Mouse (Mus musculus): ENCODE data around the gene Gpatch8.

Gpatch8 gene

DNA sequence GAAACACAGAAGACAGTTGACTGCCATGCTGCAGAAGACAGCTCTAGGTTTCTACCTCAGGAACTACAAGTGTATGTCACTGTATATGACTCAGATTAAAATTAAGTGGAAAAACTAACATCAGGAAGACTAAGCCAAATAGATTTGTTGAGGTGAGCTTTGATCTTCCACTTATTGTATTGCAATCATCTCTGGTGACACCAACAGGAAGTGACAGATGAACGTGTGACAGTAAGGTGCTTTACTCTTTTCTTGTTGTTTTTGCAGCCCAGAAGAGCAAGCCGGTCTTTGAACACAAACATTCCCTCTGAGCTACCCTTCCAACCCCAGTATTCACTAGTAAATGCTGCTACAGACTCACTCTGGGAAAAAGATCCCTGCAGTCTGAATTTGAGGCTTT is 59.5 kb downstream of the Gpatch8 start:
- DNase-seq (ENCODE audit: low read depth, low spot score): no peak

DNA sequence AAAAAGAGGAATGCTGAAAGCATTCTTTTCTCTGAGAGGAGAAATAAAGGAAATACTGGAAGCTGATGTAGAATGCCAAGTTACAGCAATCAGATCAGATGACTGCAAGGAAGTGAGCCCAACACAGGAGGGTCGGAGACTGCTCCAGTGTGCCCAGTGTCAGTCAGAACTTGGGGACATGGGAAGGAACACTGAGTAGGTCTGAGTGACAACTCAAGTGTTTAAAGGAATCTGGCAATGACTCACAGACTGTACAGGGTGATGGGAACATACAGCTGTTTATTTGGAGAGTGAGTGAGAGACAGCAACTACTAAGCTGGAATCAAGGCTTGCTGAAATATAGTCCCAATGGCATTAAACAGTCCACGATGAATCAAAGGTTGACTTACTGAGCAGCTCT is 60.0 kb downstream of the Gpatch8 start:
- no peak for DNase-seq (ENCODE audit: low read depth, low spot score)

DNA sequence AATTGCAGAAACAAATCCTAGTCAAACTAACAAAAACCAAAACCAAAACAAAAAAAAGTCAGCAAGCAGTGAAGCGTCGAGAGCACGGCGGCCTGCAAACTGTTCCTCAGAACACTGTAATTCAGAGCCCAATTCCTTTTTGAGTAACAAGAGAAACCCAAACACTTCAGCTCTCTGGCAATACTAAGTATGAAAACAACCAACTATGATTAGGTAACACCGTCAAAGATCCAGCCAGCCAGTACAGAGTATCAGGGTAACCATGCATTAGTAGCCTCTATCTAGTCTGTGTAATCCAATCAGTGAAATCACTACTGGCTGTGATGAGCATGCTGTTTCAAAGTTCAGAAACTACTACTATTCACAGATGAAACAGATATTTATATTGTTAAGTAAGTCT is 60.5 kb downstream of the Gpatch8 start:
- no peak for DNase-seq (ENCODE audit: low read depth, low spot score)

DNA sequence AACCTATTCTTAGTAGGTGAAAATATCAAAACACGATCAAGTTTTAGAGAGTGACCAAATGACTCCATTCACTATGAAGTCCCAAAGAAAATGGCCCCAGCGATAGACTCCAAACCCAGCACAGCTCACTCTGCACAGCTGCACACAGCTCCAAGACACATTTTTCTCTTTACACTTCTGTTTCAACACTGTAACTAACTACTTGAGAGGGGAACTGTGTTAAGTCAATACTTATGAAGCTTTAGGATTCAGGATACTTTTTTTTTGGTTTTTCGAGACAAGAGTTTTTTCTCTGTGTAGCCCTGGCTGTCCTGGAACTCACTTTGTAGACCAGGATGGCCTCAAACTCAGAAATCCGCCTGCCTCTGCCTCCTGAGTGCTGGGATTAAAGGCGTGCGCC is 61.1 kb downstream of the Gpatch8 start:
- no peak for DNase-seq (ENCODE audit: low read depth, low spot score)

GRCm38 (mm10) chr11:102494063-102494650 is 62.0 kb downstream of the Gpatch8 start:
- no peak for DNase-seq (ENCODE audit: low read depth, low spot score)

DNA sequence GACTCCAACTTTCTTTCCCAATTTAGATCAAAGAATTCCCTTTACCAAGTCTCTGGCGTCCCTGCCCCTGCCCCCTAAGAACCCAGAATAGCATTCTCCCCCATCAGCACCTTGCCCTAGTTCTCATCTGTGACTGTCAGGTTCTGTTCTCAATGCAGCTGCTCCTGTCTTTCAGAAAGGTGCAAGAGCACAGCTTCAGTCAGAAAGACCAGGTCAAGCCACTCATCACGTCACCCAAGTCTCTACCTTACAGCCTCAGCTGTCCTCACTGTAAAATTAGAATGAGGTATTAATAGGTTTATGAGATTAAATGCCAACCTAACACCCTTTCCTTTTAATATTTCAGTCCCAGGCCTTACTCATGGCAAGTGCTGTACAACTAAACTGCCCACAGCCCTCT is 63.0 kb downstream of the Gpatch8 start:
- no peak for DNase-seq (ENCODE audit: low read depth, low spot score)

DNA sequence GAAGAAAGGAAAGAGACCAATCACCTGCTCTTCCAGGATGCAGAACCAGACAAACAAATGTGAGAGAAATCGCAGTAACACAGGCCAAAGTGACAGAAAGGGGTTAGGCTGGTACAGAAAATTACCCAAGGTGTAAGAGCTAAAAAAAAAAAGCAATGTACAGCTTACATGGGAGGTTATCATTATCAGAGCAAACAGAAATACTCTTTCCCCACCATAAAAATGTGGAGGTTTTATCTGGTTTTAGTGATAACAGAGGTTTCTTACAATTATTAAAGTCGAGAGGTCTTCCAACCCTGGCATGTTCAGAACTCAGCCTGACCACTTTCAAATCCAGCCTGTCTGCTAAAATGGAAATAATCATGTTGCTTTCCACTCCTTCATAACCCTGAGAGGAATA is 68.3 kb downstream of the Gpatch8 start:
- DNase-seq (ENCODE audit: low read depth, low spot score): no peak

GRCm38 (mm10) chr11:102486733-102487386 is 69.3 kb downstream of the Gpatch8 start:
- DNase-seq (ENCODE audit: low read depth, low spot score): peak; percentile 76

GRCm38 (mm10) chr11:102481779-102482178 is 74.4 kb downstream of the Gpatch8 start:
- DNase-seq (ENCODE audit: low read depth, low spot score): no peak

- DNase-seq (ENCODE audit: low read depth, low spot score): no peak
Measured at GRCm38 (mm10) chr11:102480897-102481296, 75.3 kb downstream of the Gpatch8 start.

GRCm38 (mm10) chr11:102480111-102480510 is 76.1 kb downstream of the Gpatch8 start:
- DNase-seq (ENCODE audit: low read depth, low spot score): no peak

GRCm38 (mm10) chr11:102479581-102479980 is 76.6 kb downstream of the Gpatch8 start:
- DNase-seq (ENCODE audit: low read depth, low spot score): no peak

DNA sequence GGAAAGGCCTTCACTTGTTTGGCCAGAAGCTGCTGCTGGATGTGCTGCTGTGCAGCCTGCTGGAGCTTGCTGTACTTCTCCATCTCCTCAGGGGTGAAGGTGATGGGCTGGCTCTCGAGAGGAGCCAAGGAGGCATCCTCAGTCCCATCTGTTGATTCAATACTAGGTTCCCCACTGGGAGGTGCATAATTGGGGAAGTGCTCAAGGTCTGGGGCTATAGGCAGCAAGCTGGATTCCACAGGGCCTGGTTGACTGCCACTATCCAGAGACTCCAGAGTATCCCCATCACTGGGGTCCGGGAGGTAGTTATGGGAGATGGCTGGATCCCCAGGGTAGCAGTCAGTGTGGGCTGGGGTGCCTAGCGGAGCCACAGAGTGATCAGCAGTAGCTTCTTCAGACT is 77.5 kb downstream of the Gpatch8 start:
- no peak for DNase-seq (ENCODE audit: low read depth, low spot score)

- no peak for DNase-seq (ENCODE audit: low read depth, low spot score)
Measured at GRCm38 (mm10) chr11:102475027-102475426, 81.2 kb downstream of the Gpatch8 start.

DNA sequence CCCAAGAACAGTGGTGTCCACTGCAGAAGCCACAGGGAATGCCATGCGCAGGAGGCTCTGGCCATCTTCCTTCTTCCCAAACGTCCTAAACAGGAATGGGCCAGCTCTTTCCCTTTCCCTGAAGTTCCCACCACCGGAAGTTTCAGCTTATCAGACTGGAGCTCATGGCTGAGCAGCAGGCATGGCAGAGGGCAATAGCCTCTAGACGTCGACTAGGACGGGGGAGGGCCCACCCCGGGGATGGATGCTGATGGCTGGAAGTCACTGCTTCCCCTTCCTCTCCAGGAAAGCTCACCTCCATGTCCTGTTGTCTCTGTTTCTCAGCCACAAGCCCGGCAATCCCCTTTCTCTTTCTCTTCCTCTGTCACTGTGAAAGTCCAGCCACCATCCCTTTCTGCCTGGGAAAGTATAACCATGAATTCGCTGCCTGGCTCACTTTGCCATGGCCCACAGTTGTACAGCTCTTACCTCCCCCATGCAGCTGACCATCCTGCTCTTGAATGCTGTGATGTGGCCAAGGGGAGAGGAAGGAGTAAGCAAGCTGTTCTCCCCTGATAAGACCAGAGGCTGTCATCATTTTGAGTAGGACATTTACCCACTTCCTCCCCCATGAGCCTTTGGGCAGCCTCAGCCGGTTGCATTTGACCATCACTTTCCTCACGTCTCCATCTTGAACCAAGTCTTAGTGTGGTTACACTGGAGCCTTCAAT is 86.4 kb downstream of the Gpatch8 start, which contains the start of gene Itga2b:
TSS of gene Itga2b (minus strand) at position 475 of the 710 bp plus-strand sequence.
- no peak for DNase-seq (ENCODE audit: low read depth, low spot score)

- peak; percentile 86 for DNase-seq (ENCODE audit: low read depth, low spot score)
Measured at GRCm38 (mm10) chr11:102467041-102467631, 89.1 kb downstream of the Gpatch8 start.

GRCm38 (mm10) chr11:102465713-102466436 is 90.3 kb downstream of the Gpatch8 start:
- DNase-seq (ENCODE audit: low read depth, low spot score): peak; percentile 60

- DNase-seq (ENCODE audit: low read depth, low spot score): no peak
Measured at GRCm38 (mm10) chr11:102464901-102465300, 91.3 kb downstream of the Gpatch8 start.

DNA sequence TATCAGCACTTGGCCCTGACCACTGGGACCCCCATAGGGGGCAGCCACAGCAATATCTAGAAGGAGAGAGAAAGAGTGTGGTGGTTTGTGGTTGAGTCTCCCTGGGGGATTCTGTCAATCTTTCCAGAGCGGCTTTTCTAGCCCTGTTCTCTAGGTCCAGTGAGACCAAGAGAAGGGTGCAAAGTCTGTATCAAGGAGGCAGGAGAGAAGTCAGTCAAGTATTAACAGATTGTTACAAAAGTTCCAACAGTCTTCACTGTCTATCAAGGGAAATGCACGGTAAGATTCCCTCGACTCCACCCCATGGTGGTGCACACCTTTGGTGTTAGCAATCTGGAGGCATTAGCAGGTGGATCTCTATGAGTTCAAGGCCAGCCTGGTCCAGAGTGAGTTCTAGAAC is 94.4 kb downstream of the Gpatch8 start:
- no peak for DNase-seq (ENCODE audit: low read depth, low spot score)

DNA sequence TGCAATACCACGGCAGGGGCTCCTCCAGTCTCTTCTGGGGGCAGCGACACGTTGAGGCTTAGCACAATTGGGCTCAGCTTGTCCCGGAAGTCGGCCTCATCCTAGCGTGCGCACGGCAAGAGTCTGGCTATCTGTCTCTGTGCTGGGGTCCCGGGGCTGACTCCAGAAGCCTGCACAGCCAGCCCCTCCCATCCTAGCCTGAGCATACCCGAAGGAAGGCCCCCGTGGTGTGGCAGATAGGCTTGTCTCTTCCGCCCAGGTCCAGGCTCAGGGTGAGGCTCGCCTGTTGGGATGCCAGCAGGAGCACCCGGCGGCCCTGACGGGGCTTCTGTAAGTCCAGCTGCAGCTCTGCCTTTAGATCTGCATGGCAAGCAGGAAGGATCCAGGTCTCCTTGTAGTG is 95.7 kb downstream of the Gpatch8 start:
- no peak for DNase-seq (ENCODE audit: low read depth, low spot score)

GRCm38 (mm10) chr11:102455740-102456396 is 100.3 kb downstream of the Gpatch8 start:
- DNase-seq (ENCODE audit: low read depth, low spot score): peak; percentile 74

All from forelimb bud, embryonic 11.5 days (tissue).